Mouse (Mus musculus) intestine, embryonic 14.5 days (tissue): Measurements from ENCODE around the gene Bco2. TPM values are rescaled to one million over a fixed set of nuclear protein-coding genes. Genes with fewer than 3 reads are reported as not detected.

ENCODE experiments used
- ATAC-seq: fragments of 200-750 bp; cut with Nextera tagmentation; replicated peaks from 2 replicates; pipeline ENCODE4 v1.8.0; 2017; ENCODE audit warnings: low read depth, moderate number of reproducible peaks, moderate TSS enrichment, moderate library complexity; ENCODE audit not compliant: low FRiP score, low TSS enrichment
- DNase-seq: peaks from one replicate; pipeline ENCODE4 v3.0.0-alpha.2; 2018; ENCODE audit warnings: low spot score
- H3K27ac ChIP-seq: fragments of 300-500 bp; sonication (generic); 2 replicates; pipeline ENCODE4 v1.5.1; 2014; ENCODE audit warnings: low read depth, mild to moderate bottlenecking, control low read depth
- H3K27me3 ChIP-seq: fragments of 300-500 bp; sonication (generic); replicated peaks from 2 replicates; pipeline ENCODE4 v1.6.1; 2014; ENCODE audit warnings: low read length, control low read depth; ENCODE audit not compliant: control insufficient read depth, insufficient read depth
- H3K36me3 ChIP-seq: fragments of 300-500 bp; sonication (generic); 2 replicates; pipeline ENCODE4 v1.6.1; 2014; ENCODE audit warnings: low read length, control low read depth; ENCODE audit not compliant: control insufficient read depth, insufficient read depth
- H3K4me1 ChIP-seq: fragments of 300-500 bp; sonication (generic); replicated peaks from 2 replicates; pipeline ENCODE4 v1.6.1; 2014; ENCODE audit warnings: low read length, control low read depth, mixed read lengths; ENCODE audit not compliant: control insufficient read depth, insufficient read depth
- H3K4me2 ChIP-seq: fragments of 300-500 bp; sonication (generic); 2 replicates; pipeline ENCODE4 v1.6.1; 2014; ENCODE audit warnings: low read length
- H3K4me3 ChIP-seq: fragments of 300-500 bp; sonication (generic); 2 replicates; pipeline ENCODE4 v1.5.1; 2014; ENCODE audit warnings: low read depth, low read length, control low read depth, mixed read lengths
- H3K9ac ChIP-seq: fragments of 300-500 bp; sonication (generic); 2 replicates; pipeline ENCODE4 v1.6.1; 2014; ENCODE audit warnings: mild to moderate bottlenecking, low read length
- H3K9me3 ChIP-seq: fragments of 300-500 bp; sonication (generic); 2 replicates; pipeline ENCODE4 v1.6.1; 2016; ENCODE audit warnings: low read length, control low read depth; ENCODE audit not compliant: control insufficient read depth
- WGBS: fragments of 180-500 bp; shearing (Covaris S2); extraction: QIAGEN DNeasy Blood & Tissue Kit; methylation state at CpG from one replicate; pipeline ENCODE4 v1.1.7; 2014; 5-methylcytosine and 5-hydroxymethylcytosine counted together
- polyA plus RNA-seq: library from polyadenylated mRNA; unstranded; fragments of >200 nt; fragmentation: Nextera tagmentation; extraction: Ambion mirVana; gene quantifications from 2 replicates; pipeline ENCODE4 v1.2.1, GENCODE M21; 2014

The Bco2 gene
- polyA plus RNA-seq, 1 experiment from 2014 or later, result 0.41 TPM

- Histone ChIP-seq H3K4me2 (no peak overlapping the region), H3K4me1 (no peaks in the 10 kb centered on the region), H3K4me3 (no peak overlapping the region), H3K27me3 (no peaks in the 10 kb centered on the region), H3K27ac (no peak overlapping the region), H3K9ac (no peak overlapping the region), H3K36me3 (no peaks in the 10 kb centered on the region), H3K9me3 (no peaks in the 10 kb centered on the region)
- no peak for ATAC-seq
- 85% methylated on average over 4 of the region's 4 CpGs for WGBS
- no peak for DNase-seq
Observed at GRCm38 (mm10) chr9:50567372-50567771, 12.4 kb upstream of the Bco2 start.

GRCm38 (mm10) chr9:50565940-50566339 is 11.0 kb upstream of the Bco2 start:
- Histone ChIP-seq H3K27me3 (no peaks in the 10 kb centered on the region), H3K4me3 (no peak overlapping the region), H3K9me3 (no peaks in the 10 kb centered on the region), H3K36me3 (no peaks in the 10 kb centered on the region), H3K4me2 (no peak overlapping the region), H3K27ac (no peak overlapping the region), H3K9ac (no peak overlapping the region), H3K4me1 (no peaks in the 10 kb centered on the region)
- WGBS, result 59% methylated on average over 4 of the region's 4 CpGs
- DNase-seq, result no peak
- ATAC-seq, result no peak

- ATAC-seq (no peak), DNase-seq (no peak)
- no peak overlapping the region for H3K4me2 ChIP-seq
- no peaks in the 10 kb centered on the region for H3K4me1 ChIP-seq
- H3K36me3 ChIP-seq, result no peaks in the 10 kb centered on the region
- 79% methylated on average over 7 of the region's 7 CpGs for WGBS
- H3K27me3 ChIP-seq, result no peaks in the 10 kb centered on the region
- no peak overlapping the region for H3K4me3 ChIP-seq
- no peak overlapping the region for H3K27ac ChIP-seq
- H3K9ac ChIP-seq, result no peak overlapping the region
- H3K9me3 ChIP-seq, result no peaks in the 10 kb centered on the region
Observed at GRCm38 (mm10) chr9:50565173-50565572, 10.2 kb upstream of the Bco2 start.

- no peak overlapping the region for H3K4me3 ChIP-seq
- DNase-seq (no peak), ATAC-seq (no peak)
- H3K4me1 ChIP-seq, result no peaks in the 10 kb centered on the region
- no peaks in the 10 kb centered on the region for H3K27me3 ChIP-seq
- H3K9ac ChIP-seq, result no peak overlapping the region
- 78% methylated on average over 2 of the region's 2 CpGs for WGBS
- no peaks in the 10 kb centered on the region for H3K36me3 ChIP-seq
- H3K27ac ChIP-seq, result no peak overlapping the region
- H3K4me2 ChIP-seq, result no peak overlapping the region
- H3K9me3 ChIP-seq, result no peaks in the 10 kb centered on the region
Observed at GRCm38 (mm10) chr9:50561918-50562360, 7.0 kb upstream of the Bco2 start.

GRCm38 (mm10) chr9:50561145-50561917 is 6.3 kb upstream of the Bco2 start, which contains the start of gene Tex12:
TSS of gene Tex12 (minus strand) at chr9:50561325.
- no peak for ATAC-seq
- Histone ChIP-seq H3K27ac (no peak within 1 kb of the TSS), H3K4me1 (no peaks in the 10 kb centered on the region), H3K4me2 (no peak within 1 kb of the TSS), H3K27me3 (no peaks in the 10 kb centered on the region), H3K36me3 (no peaks in the 10 kb centered on the region), H3K4me3 (no peak within 1 kb of the TSS), H3K9me3 (no peaks in the 10 kb centered on the region), H3K9ac (no peak within 1 kb of the TSS)
- no peak for DNase-seq
- 84% methylated on average over 38 of the region's 38 CpGs for WGBS

- ATAC-seq, result no peak
Observed at GRCm38 (mm10) chr9:50554241-50555093, 514 bp downstream of the Bco2 start, which contains the start of gene Il18. TSS of gene Il18 (plus strand) at chr9:50554827.

GRCm38 (mm10) chr9:50553547-50553946 is 1.4 kb downstream of the Bco2 start:
- no peak for ATAC-seq
- Histone ChIP-seq H3K4me1 (no peaks in the 10 kb centered on the region), H3K36me3 (no peaks in the 10 kb centered on the region), H3K9ac (no peak overlapping the region), H3K9me3 (no peaks in the 10 kb centered on the region), H3K4me3 (no peak overlapping the region), H3K4me2 (no peak overlapping the region), H3K27me3 (no peaks in the 10 kb centered on the region), H3K27ac (no peak overlapping the region)
- no peak for DNase-seq
- 63% methylated on average over 2 of the region's 2 CpGs for WGBS

More at GRCm38 (mm10) chr9:50554241-50555093, 514 bp downstream of the Bco2 start, which contains the start of gene Il18:
- Histone ChIP-seq H3K27ac (peak within 1 kb of the TSS; percentile 4; the same call in 1 of the 2 replicates), H3K36me3 (no peaks in the 10 kb centered on the region), H3K9me3 (no peaks in the 10 kb centered on the region), H3K4me2 (peak within 1 kb of the TSS; percentile 32; the same call in 1 of the 2 replicates), H3K27me3 (no peaks in the 10 kb centered on the region), H3K9ac (no peak within 1 kb of the TSS), H3K4me3 (no peak within 1 kb of the TSS), H3K4me1 (no peaks in the 10 kb centered on the region)
- 28% methylated on average over 12 of the region's 12 CpGs for WGBS
- peak; percentile 56 for DNase-seq

GRCm38 (mm10) chr9:50552206-50552605 is 2.8 kb downstream of the Bco2 start:
- DNase-seq (no peak), ATAC-seq (no peak)
- 67% methylated on average over 5 of the region's 5 CpGs for WGBS
- no peak overlapping the region for H3K9ac ChIP-seq
- H3K4me3 ChIP-seq, result no peak overlapping the region
- H3K36me3 ChIP-seq, result no peaks in the 10 kb centered on the region
- no peaks in the 10 kb centered on the region for H3K9me3 ChIP-seq
- H3K27me3 ChIP-seq, result no peaks in the 10 kb centered on the region
- H3K27ac ChIP-seq, result no peak overlapping the region
- no peaks in the 10 kb centered on the region for H3K4me1 ChIP-seq
- no peak overlapping the region for H3K4me2 ChIP-seq
